Mouse (Mus musculus) gonadal fat pad, adult 2 months (tissue): ENCODE results near the gene Ppp1r27. TPM values are rescaled to one million over a fixed set of nuclear protein-coding genes. Genes with fewer than 3 reads are reported as not detected.
"Not testable (repeated sequence)": the region's sequence is repeated elsewhere in the genome, so short reads cannot be mapped to it uniquely, and the experiment has no call there.

Experiments used
- DNase-seq: peaks from one replicate; pipeline ENCODE4 v3.0.0-alpha.2; 2012; ENCODE audit warnings: low read depth
- polyA plus RNA-seq: library from polyadenylated mRNA; depleted of rRNA; stranded (reverse); fragments of >200 nt; gene quantifications from 2 replicates; pipeline ENCODE4 v1.2.3, GENCODE M21; 2012; rRNA removed

Ppp1r27 gene
- 0.72 TPM in 1 of 2 replicates, not detected in the other for polyA plus RNA-seq

DNA sequence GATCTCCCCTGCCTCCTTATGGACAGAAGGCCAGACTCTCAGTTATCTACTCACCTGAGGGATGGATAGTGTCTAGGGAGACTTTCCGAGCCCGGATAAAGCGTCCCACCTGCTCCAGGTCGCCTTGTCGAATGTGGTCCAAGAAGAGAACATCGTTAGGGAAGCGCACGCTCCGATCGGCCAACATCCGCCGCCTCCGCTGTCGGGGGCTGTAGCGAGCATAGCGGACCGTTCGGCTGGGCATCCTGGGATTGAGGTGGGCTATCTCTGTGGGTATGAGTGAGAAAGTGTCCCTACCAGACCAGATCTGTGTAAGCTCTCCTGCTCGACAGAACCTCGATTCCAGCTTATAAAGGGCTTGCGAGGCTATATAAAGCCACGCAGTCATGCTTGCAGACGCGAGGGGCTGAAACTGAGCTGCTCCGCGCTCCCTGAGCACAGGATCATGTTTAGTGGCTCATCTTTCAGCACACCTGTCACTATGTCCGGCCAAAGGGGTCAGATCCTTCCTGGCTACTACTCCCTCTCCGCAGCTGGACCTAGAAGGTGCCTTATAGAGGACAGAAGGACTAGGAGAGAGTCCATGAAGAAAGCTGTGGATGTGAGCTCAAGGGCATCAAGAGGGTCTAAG, at the start of gene Ppp1r27:
Ppp1r27 (minus strand) TSS at position 323 of the 631 bp plus-strand sequence.
- DNase-seq = no peak

DNA sequence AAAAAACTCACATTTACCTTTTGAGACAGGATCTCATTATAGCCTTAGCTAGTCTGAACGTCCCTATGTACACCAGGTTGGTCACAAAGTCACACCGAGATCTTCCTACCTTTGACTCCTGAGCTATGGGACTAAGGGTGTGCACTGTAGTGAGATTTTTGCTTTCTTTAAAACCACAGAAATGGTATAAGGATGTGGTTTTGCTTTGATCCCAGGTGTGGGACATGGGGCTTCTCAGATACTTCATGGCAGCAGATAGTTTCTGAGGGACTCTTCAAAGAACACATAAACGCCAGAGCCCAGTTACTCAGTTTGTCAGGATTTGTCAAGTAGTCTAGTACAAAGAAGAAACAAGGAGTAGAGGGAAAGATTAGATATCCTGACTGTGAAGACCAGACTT, 49.8 kb upstream of the Ppp1r27 start:
- no peak for DNase-seq

GRCm38 (mm10) chr11:120598990-120599549, 48.1 kb upstream of the Ppp1r27 start:
- no peak for DNase-seq

- peak; percentile 51 for DNase-seq
Observed at GRCm38 (mm10) chr11:120598283-120598989, 47.5 kb upstream of the Ppp1r27 start, which contains the start of the genes Alyref and Anapc11. TSS of gene Alyref (minus strand) at chr11:120598365. TSS of gene Anapc11 (plus strand) at chr11:120598421.

- DNase-seq = no peak
Observed at GRCm38 (mm10) chr11:120597240-120598235, 46.6 kb upstream of the Ppp1r27 start.

DNA sequence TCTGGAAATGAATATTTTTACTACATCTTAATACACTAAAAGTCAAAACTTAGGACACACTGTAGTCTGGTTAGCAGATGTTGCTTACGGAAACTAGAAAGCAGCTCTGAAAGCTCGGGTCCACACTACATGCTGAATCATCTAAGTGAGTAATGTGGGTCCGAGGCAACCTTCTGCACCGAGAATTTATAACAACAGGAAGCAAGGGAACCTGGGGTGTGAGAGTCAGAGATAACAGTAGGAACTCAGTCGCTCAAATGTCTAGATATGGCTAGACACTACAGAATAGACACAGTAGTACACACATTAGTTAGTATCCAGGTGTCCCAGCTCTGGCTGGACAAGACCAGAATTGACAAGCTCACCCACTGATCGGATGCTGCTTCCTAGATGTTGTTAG, 37.6 kb upstream of the Ppp1r27 start:
- no peak for DNase-seq

- no peak for DNase-seq
Observed at GRCm38 (mm10) chr11:120583937-120584336, 33.0 kb upstream of the Ppp1r27 start.

DNA sequence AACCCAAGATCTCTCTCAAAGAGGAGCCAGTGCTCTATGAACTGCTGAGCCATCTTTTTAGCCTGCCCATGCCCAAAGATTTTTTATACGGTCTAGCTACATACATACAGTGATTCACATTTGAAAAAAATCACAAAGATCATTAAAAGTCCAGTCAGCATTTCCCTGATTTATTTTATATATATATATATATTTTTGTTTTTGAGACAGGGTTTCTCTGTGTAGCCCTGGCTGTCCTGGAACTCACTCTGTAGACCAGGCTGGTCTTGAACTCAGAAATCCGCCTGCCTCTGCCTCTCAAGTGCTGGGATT, 32.0 kb upstream of the Ppp1r27 start:
- DNase-seq = not testable (repeated sequence)

DNA sequence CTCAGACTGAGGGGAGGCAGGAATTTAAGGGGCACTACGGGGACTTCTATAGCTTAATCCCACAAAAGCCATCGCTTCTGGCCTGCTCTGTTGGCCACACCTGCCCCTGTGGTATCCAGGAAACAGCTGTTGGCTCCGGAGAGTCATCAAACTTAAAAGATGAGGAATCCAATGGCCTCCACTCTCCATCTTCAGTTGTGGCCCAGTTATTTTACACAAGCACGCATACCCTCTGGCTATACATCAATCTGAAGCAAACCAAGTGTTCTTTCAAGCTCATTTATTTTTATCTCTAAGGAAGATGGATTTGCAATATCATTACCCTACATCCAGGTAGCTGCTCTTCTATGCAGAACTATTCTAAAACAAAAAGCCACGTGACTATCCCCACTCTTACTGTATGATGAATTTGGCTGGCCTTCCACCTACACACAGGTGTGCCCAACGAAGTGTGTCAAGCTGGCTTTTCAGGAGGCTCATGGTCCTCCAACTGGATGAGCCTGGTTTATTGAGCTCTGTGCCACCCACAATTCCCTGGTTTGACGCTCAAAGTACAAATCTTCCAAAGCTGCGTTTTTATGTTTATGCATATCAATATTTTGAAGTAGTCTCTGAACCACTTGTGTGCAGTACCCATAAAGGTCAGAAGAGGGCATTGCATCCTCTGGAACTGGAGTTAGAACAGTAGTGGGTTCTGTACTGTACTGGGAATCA, 31.5 kb upstream of the Ppp1r27 start:
- no peak for DNase-seq

GRCm38 (mm10) chr11:120581490-120582267, 30.7 kb upstream of the Ppp1r27 start, which contains the start of gene Arhgdia:
TSS of gene Arhgdia (minus strand) at chr11:120581624.
- DNase-seq = no peak

GRCm38 (mm10) chr11:120580871-120581331, 30.0 kb upstream of the Ppp1r27 start:
- DNase-seq = no peak

GRCm38 (mm10) chr11:120580190-120580589, 29.3 kb upstream of the Ppp1r27 start:
- DNase-seq = no peak

- no peak for DNase-seq
Observed at GRCm38 (mm10) chr11:120579316-120580107, 28.6 kb upstream of the Ppp1r27 start.

- no peak for DNase-seq
Observed at GRCm38 (mm10) chr11:120578694-120579243, 27.8 kb upstream of the Ppp1r27 start.

- DNase-seq = no peak
Observed at GRCm38 (mm10) chr11:120578024-120578693, 27.2 kb upstream of the Ppp1r27 start.

- DNase-seq = no peak
Observed at GRCm38 (mm10) chr11:120577211-120578023, 26.5 kb upstream of the Ppp1r27 start.

- no peak for DNase-seq
Observed at GRCm38 (mm10) chr11:120576365-120576981, 25.5 kb upstream of the Ppp1r27 start.
